9 mouse cellular contexts compared by ENCODE assay signal in the genomic region with DNA sequence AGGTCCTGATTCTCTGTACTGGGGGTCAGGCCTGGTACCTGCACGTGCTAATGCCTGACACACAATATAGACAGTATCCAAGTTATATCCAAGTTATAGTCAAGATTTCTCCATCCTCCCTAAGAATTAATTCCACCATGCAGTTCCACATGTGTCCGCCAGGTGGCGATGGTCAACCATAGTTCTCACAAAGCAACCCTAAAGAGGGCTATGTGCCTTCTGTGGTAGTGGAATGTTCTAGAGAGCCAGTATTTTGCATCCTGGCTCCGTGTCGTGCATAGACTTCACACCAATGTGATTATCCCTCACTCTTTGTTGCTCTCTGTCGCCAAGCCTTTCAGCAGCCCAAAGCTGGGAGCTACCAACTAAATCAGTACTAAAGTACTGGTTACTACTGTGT. TPM values are rescaled to one million over a fixed set of nuclear protein-coding genes. Genes with fewer than 3 reads are reported as not detected.
DNase-seq lines count a peak whose midpoint lies in the region; ATAC-seq and TF ChIP-seq lines count a peak whose summit lies in the region.
"Had no signal": no experiment of that assay in that cellular context is flagged by ENCODE, and none has a peak within 500 bp of the region (broad histone marks: within the 10 kb centered on the region; RNA-seq: fewer than 3 reads in every experiment).

No protein-coding gene starts in this region.

- H3K9ac ChIP-seq in ES-Bruce4 (ENCODE audit: low read depth, poor library complexity, severe bottlenecking) = no peak overlapping the region
- no peak overlapping the region for H3K9ac ChIP-seq in liver, postnatal 0 days (replicated peaks)
- H3K9ac ChIP-seq: limb, embryonic 15.5 days had no signal

- peak; percentile 51 for TF ChIP-seq CTCF in ES-Bruce4 (IDR thresholded peaks at IDR 0.05; ENCODE audit: low read depth, low read length)
- peak; percentile 71; the same call in 1 of the 2 replicates for TF ChIP-seq CTCF in embryonic fibroblast, embryonic 13.5 days (IDR thresholded peaks at IDR 0.05; ENCODE audit: borderline replicate concordance, insufficient read depth, low read length)
- peak; percentile 99 for TF ChIP-seq CTCF in liver, postnatal 0 days (IDR thresholded peaks at IDR 0.05; ENCODE audit: low read depth)

- H3K4me1 ChIP-seq in ES-Bruce4 (ENCODE audit: control insufficient read depth, insufficient read depth, low read length) = peaks cover 3% of the 10 kb centered on the region
- no peaks in the 10 kb centered on the region for H3K4me1 ChIP-seq in embryonic fibroblast, embryonic 13.5 days (ENCODE audit: control insufficient read depth, insufficient read depth, low read length)
- H3K4me1 ChIP-seq in heart, embryonic 10.5 days = peaks cover 17% of the 10 kb centered on the region
- no peaks in the 10 kb centered on the region for H3K4me1 ChIP-seq in liver, postnatal 0 days (ENCODE audit: insufficient read depth)

- TF ChIP-seq POLR2A in ES-Bruce4 (IDR thresholded peaks at IDR 0.05; ENCODE audit: insufficient read depth, low read length) = no peak
- TF ChIP-seq POLR2A in embryonic fibroblast, embryonic 13.5 days (IDR thresholded peaks at IDR 0.05; ENCODE audit: low read depth, low read length) = no peak

- H3K4me3 ChIP-seq in ES-Bruce4 (ENCODE audit: low read depth, low read length) = no peak overlapping the region
- H3K4me3 ChIP-seq in embryonic fibroblast, embryonic 13.5 days (ENCODE audit: insufficient read depth, low read length) = no peak overlapping the region
- no peak overlapping the region for H3K4me3 ChIP-seq in heart, embryonic 10.5 days
- no peak overlapping the region for H3K4me3 ChIP-seq in liver, postnatal 0 days (ENCODE audit: low read depth, low read length)
- H3K4me3 ChIP-seq: limb, embryonic 15.5 days had no signal

- ATAC-seq in liver, postnatal 0 days = peak; percentile 23; the same call in 1 of the 2 replicates

- no peak overlapping the region for H3K4me2 ChIP-seq in liver, postnatal 0 days (ENCODE audit: low read depth, low read length)
- H3K4me2 ChIP-seq: limb, embryonic 15.5 days had no signal

- no peak overlapping the region for H3K27ac ChIP-seq in ES-Bruce4 (ENCODE audit: insufficient read depth, low read length)
- no peak overlapping the region for H3K27ac ChIP-seq in embryonic fibroblast, embryonic 13.5 days (ENCODE audit: insufficient read depth, low read length)
- no peak overlapping the region for H3K27ac ChIP-seq in heart, embryonic 10.5 days
- no peak overlapping the region for H3K27ac ChIP-seq in liver, postnatal 0 days (ENCODE audit: low read depth)
- H3K27ac ChIP-seq: limb, embryonic 15.5 days had no signal

- WGBS in heart, embryonic 10.5 days = 2% methylated on average over 6 of the region's 6 CpGs
- WGBS in liver, postnatal 0 days (ENCODE audit: insufficient replicate concordance) = under 1% methylated on average over 6 of the region's 6 CpGs

- DNase-seq in brain, adult 2 months (ENCODE audit: low read depth, low spot score) = peak; percentile 89
- peak; percentile 92 for DNase-seq in heart, embryonic 10.5 days (ENCODE audit: low spot score)
- peak; percentile 77 to 89 for DNase-seq in kidney, postnatal 25 days
- DNase-seq in liver, postnatal 0 days = peak; percentile 83
- peak; percentile 92 for DNase-seq in retina, embryonic 14.5 days (ENCODE audit: low spot score)
- DNase-seq in thymus, postnatal 14 days = peak; percentile 58

- no peaks in the 10 kb centered on the region for H3K9me3 ChIP-seq in ES-Bruce4 (replicated peaks; ENCODE audit: control insufficient read depth, insufficient read depth, low read length, poor library complexity, severe bottlenecking)
- H3K9me3 ChIP-seq in heart, embryonic 10.5 days = no peaks in the 10 kb centered on the region
- H3K9me3 ChIP-seq in liver, postnatal 0 days (ENCODE audit: low read length) = no peaks in the 10 kb centered on the region
- H3K9me3 ChIP-seq: limb, embryonic 15.5 days had no signal

- TF ChIP-seq EP300 in ES-Bruce4 (IDR thresholded peaks at IDR 0.05; ENCODE audit: insufficient read depth, low read depth, low read length) = no peak
- no peak for TF ChIP-seq EP300 in liver, postnatal 0 days (IDR thresholded peaks at IDR 0.05; ENCODE audit: low read depth)

- no peaks in the 10 kb centered on the region for H3K27me3 ChIP-seq in ES-Bruce4 (ENCODE audit: control insufficient read depth, insufficient read depth, low read length, poor library complexity, severe bottlenecking)
- H3K27me3 ChIP-seq in heart, embryonic 10.5 days (ENCODE audit: insufficient read depth, poor library complexity, severe bottlenecking) = peaks cover 40% of the 10 kb centered on the region
- peaks cover 6% of the 10 kb centered on the region; the same call in 1 of the 2 replicates for H3K27me3 ChIP-seq in liver, postnatal 0 days (ENCODE audit: insufficient read depth, low read length)

- no peaks in the 10 kb centered on the region for H3K36me3 ChIP-seq in ES-Bruce4 (ENCODE audit: control insufficient read depth, insufficient read depth, low read length, poor library complexity, severe bottlenecking)
- H3K36me3 ChIP-seq in heart, embryonic 10.5 days = no peaks in the 10 kb centered on the region
- no peaks in the 10 kb centered on the region for H3K36me3 ChIP-seq in liver, postnatal 0 days (replicated peaks; ENCODE audit: insufficient read depth, low read length)
- H3K36me3 ChIP-seq: limb, embryonic 15.5 days had no signal

RNA-seq across cellular contexts. Expression of gene Meox1, which starts 25.5 kb away (rescaled TPM):
- 0.70 TPM in 1 of 2 replicates, not detected in the other for polyA plus RNA-seq in ES-Bruce4 (2011; ENCODE audit: insufficient read depth, insufficient read length, low read depth, missing spikeins)
- polyA plus RNA-seq in embryonic fibroblast, embryonic 13.5 days (2011; ENCODE audit: insufficient read length, low read depth, missing spikeins) = 6.9 and 16.1 TPM in 2 replicates
- 5.7 and 8.2 TPM in 2 replicates for polyA plus RNA-seq in heart, embryonic 10.5 days (2016; fragmentation: Nextera tagmentation; extraction: Ambion mirVana)
- polyA plus RNA-seq in liver, postnatal 0 days (2015; fragmentation: Nextera tagmentation; extraction: Ambion mirVana) = 0.05 and 0.11 TPM in 2 replicates

RNA-seq across cellular contexts. Expression of gene Sost, which starts 47.2 kb away (rescaled TPM):
- polyA plus RNA-seq in ES-Bruce4 (2011; ENCODE audit: insufficient read depth, insufficient read length, low read depth, missing spikeins) = not detected in 2 replicates
- polyA plus RNA-seq in embryonic fibroblast, embryonic 13.5 days (2011; ENCODE audit: insufficient read length, low read depth, missing spikeins) = not detected in 2 replicates
- 0.36 and 0.96 TPM in 2 replicates for polyA plus RNA-seq in heart, embryonic 10.5 days (2016; fragmentation: Nextera tagmentation; extraction: Ambion mirVana)
- polyA plus RNA-seq in liver, postnatal 0 days (2015; fragmentation: Nextera tagmentation; extraction: Ambion mirVana) = not detected in 2 replicates
